Mouse (Mus musculus) Muller cell, postnatal 12 days (primary cell): ENCODE measurements around the gene Fbxo21.

Experiments used
- DNase-seq: peaks from one replicate; pipeline ENCODE4 v3.0.0-alpha.2; 2015; ENCODE audit errors: inconsistent ontology term

Gene Fbxo21

GRCm38 (mm10) chr5:117979082-117979481 is 2.6 kb downstream of the Fbxo21 start:
- DNase-seq: no peak

GRCm38 (mm10) chr5:117980921-117981320 is 4.4 kb downstream of the Fbxo21 start:
- DNase-seq: no peak

- no peak for DNase-seq
These were observed 5.4 kb downstream of the Fbxo21 start for GRCm38 (mm10) chr5:117981943-117982342.

GRCm38 (mm10) chr5:117986327-117986726 is 9.8 kb downstream of the Fbxo21 start:
- no peak for DNase-seq

- DNase-seq: no peak
These were observed 11.4 kb downstream of the Fbxo21 start for GRCm38 (mm10) chr5:117987891-117988290.

GRCm38 (mm10) chr5:117988367-117988766 is 11.8 kb downstream of the Fbxo21 start:
- DNase-seq: no peak

- DNase-seq: no peak
These were observed 13.2 kb downstream of the Fbxo21 start for GRCm38 (mm10) chr5:117989773-117990172.

- no peak for DNase-seq
These were observed 14.4 kb downstream of the Fbxo21 start for GRCm38 (mm10) chr5:117990957-117991356.

- no peak for DNase-seq
These were observed 17.0 kb downstream of the Fbxo21 start for GRCm38 (mm10) chr5:117993550-117993949.

GRCm38 (mm10) chr5:117995372-117995901 is 18.9 kb downstream of the Fbxo21 start:
- DNase-seq: no peak

GRCm38 (mm10) chr5:117995911-117996310 is 19.4 kb downstream of the Fbxo21 start:
- DNase-seq: no peak

- no peak for DNase-seq
These were observed 20.1 kb downstream of the Fbxo21 start for GRCm38 (mm10) chr5:117996581-117996980.

- no peak for DNase-seq
These were observed 21.0 kb downstream of the Fbxo21 start for GRCm38 (mm10) chr5:117997434-117997970.

GRCm38 (mm10) chr5:117999061-117999460 is 22.5 kb downstream of the Fbxo21 start:
- DNase-seq: no peak

- DNase-seq: peak; percentile 76
These were observed 23.1 kb downstream of the Fbxo21 start for GRCm38 (mm10) chr5:117999584-117999983.

GRCm38 (mm10) chr5:118002059-118002458 is 25.5 kb downstream of the Fbxo21 start:
- peak; percentile 70 for DNase-seq

- peak; percentile 56 for DNase-seq
These were observed 28.1 kb downstream of the Fbxo21 start for GRCm38 (mm10) chr5:118004619-118005018.

- DNase-seq: no peak
These were observed 29.2 kb downstream of the Fbxo21 start for GRCm38 (mm10) chr5:118005728-118006127.

- DNase-seq: no peak
These were observed 31.8 kb downstream of the Fbxo21 start for GRCm38 (mm10) chr5:118008344-118008743.

- no peak for DNase-seq
These were observed 34.3 kb downstream of the Fbxo21 start for GRCm38 (mm10) chr5:118010872-118011271.

- no peak for DNase-seq
These were observed 35.3 kb downstream of the Fbxo21 start for GRCm38 (mm10) chr5:118011796-118012195.

- DNase-seq: peak; percentile 86
These were observed 38.5 kb downstream of the Fbxo21 start for GRCm38 (mm10) chr5:118015028-118015427.

- DNase-seq: no peak
These were observed 39.1 kb downstream of the Fbxo21 start for GRCm38 (mm10) chr5:118015669-118016068.

GRCm38 (mm10) chr5:118017527-118017926 is 41.0 kb downstream of the Fbxo21 start:
- DNase-seq: no peak
